Mouse (Mus musculus) liver (tissue): ENCODE results near the gene Mrps18c.
A peak's percentile ranks its signal among the peaks of the same experiment; 100 is the strongest.

Source experiments
- DNase-seq: peaks from one replicate; pipeline ENCODE4 v3.0.0-alpha.2; 2020; ENCODE audit warnings: mixed read lengths

The Mrps18c gene

GRCm38 (mm10) chr5:100798165-100798860, at the start of gene Mrps18c, which contains the start of gene Helq:
Gene Mrps18c, plus strand, starts transcription at chr5:100798627.
Gene Helq, minus strand, starts transcription at chr5:100798598.
- DNase-seq = peak; percentile 95

GRCm38 (mm10) chr5:100750617-100751255, 47.7 kb upstream of the Mrps18c start:
- peak; percentile 19 for DNase-seq

GRCm38 (mm10) chr5:100751655-100752054, 46.8 kb upstream of the Mrps18c start:
- no peak for DNase-seq

GRCm38 (mm10) chr5:100753407-100753806, 45.0 kb upstream of the Mrps18c start:
- no peak for DNase-seq

GRCm38 (mm10) chr5:100758121-100758520, 40.3 kb upstream of the Mrps18c start:
- DNase-seq = no peak

GRCm38 (mm10) chr5:100760049-100760663, 38.3 kb upstream of the Mrps18c start:
- no peak for DNase-seq

GRCm38 (mm10) chr5:100761736-100762135, 36.7 kb upstream of the Mrps18c start:
- no peak for DNase-seq

- no peak for DNase-seq
These were observed 32.4 kb upstream of the Mrps18c start for GRCm38 (mm10) chr5:100766026-100766425.

- no peak for DNase-seq
These were observed 26.9 kb upstream of the Mrps18c start for GRCm38 (mm10) chr5:100771575-100771974.

- DNase-seq = no peak
These were observed 22.5 kb upstream of the Mrps18c start for GRCm38 (mm10) chr5:100775778-100776404.

GRCm38 (mm10) chr5:100776900-100777299, 21.5 kb upstream of the Mrps18c start:
- no peak for DNase-seq

GRCm38 (mm10) chr5:100779002-100779401, 19.4 kb upstream of the Mrps18c start:
- no peak for DNase-seq

- no peak for DNase-seq
These were observed 10.9 kb upstream of the Mrps18c start for GRCm38 (mm10) chr5:100787527-100787926.

GRCm38 (mm10) chr5:100792261-100792660, 6.2 kb upstream of the Mrps18c start:
- DNase-seq = no peak

- no peak for DNase-seq
These were observed 4.3 kb upstream of the Mrps18c start for GRCm38 (mm10) chr5:100794084-100794483.

GRCm38 (mm10) chr5:100818341-100818740, 19.9 kb downstream of the Mrps18c start:
- no peak for DNase-seq

- DNase-seq = peak; percentile 34
These were observed 21.4 kb downstream of the Mrps18c start for GRCm38 (mm10) chr5:100819568-100820480.

- peak; percentile 94 for DNase-seq
These were observed 22.2 kb downstream of the Mrps18c start, which contains the start of gene Abraxas1 for GRCm38 (mm10) chr5:100820483-100821184. Gene Abraxas1, minus strand, starts transcription at chr5:100820965.

- DNase-seq = no peak
These were observed 22.9 kb downstream of the Mrps18c start for GRCm38 (mm10) chr5:100821375-100821774.

GRCm38 (mm10) chr5:100822826-100823225, 24.4 kb downstream of the Mrps18c start:
- DNase-seq = no peak

- DNase-seq = no peak
These were observed 27.5 kb downstream of the Mrps18c start for GRCm38 (mm10) chr5:100825975-100826374.

- no peak for DNase-seq
These were observed 28.1 kb downstream of the Mrps18c start for GRCm38 (mm10) chr5:100826531-100826930.
